Mouse (Mus musculus): ENCODE measurements around the gene Tnnc2.

GRCm38 (mm10) chr2:164803921-164804313 lies 24.1 kb upstream of the Tnnc2 start:
- TF ChIP-seq CTCF (IDR thresholded peaks at IDR 0.05; ENCODE audit: low read depth) (no peak), EP300 (IDR thresholded peaks at IDR 0.05; ENCODE audit: low read depth) (no peak)
